Mouse (Mus musculus) intestine, embryonic 16.5 days (tissue): ENCODE measurements at regions not wholly inside any gene's neighbourhood (a gene's known extent, or its start where the extent isn't known, plus 50 kb on each side); places are given as distances from the start of the nearest gene placed in this dataset.
"Not testable (repeated sequence)": the region's sequence is repeated elsewhere in the genome, so short reads cannot be mapped to it uniquely, and the experiment has no call there.

Experiments used
- ATAC-seq: fragments of 200-750 bp; cut with Nextera tagmentation; 2 replicates; pipeline ENCODE4 v1.8.0; 2017; ENCODE audit warnings: moderate TSS enrichment, moderate library complexity
- H3K27ac ChIP-seq: fragments of 300-500 bp; sonication (generic); 2 replicates; pipeline ENCODE4 v1.5.1; 2014; ENCODE audit warnings: mild to moderate bottlenecking, low read length
- H3K27me3 ChIP-seq: fragments of 300-500 bp; sonication (generic); replicated peaks from 2 replicates; pipeline ENCODE4 v1.6.1; 2014; ENCODE audit warnings: low read length, control low read depth, mixed read lengths; ENCODE audit not compliant: control insufficient read depth, insufficient read depth
- H3K36me3 ChIP-seq: fragments of 300-500 bp; sonication (generic); 2 replicates; pipeline ENCODE4 v1.6.1; 2014; ENCODE audit warnings: low read length, control low read depth; ENCODE audit not compliant: control insufficient read depth, insufficient read depth
- H3K4me1 ChIP-seq: fragments of 300-500 bp; sonication (generic); 2 replicates; pipeline ENCODE4 v1.6.1; 2014; ENCODE audit warnings: low read length, control low read depth, mixed read lengths; ENCODE audit not compliant: control insufficient read depth, insufficient read depth
- H3K4me2 ChIP-seq: fragments of 300-500 bp; sonication (generic); 2 replicates; pipeline ENCODE4 v1.6.1; 2014; ENCODE audit warnings: low read depth, low read length, control low read depth
- H3K4me3 ChIP-seq: fragments of 300-500 bp; sonication (generic); 2 replicates; pipeline ENCODE4 v1.5.1; 2014; ENCODE audit warnings: mild to moderate bottlenecking, low read length
- H3K9ac ChIP-seq: fragments of 300-500 bp; sonication (generic); 2 replicates; pipeline ENCODE4 v1.6.1; 2014; ENCODE audit warnings: low read depth, low read length
- H3K9me3 ChIP-seq: fragments of 300-500 bp; sonication (generic); 2 replicates; pipeline ENCODE4 v1.6.1; 2016; ENCODE audit warnings: low read length, control low read depth; ENCODE audit not compliant: control insufficient read depth
- WGBS: fragments of 180-500 bp; shearing (Covaris S2); extraction: QIAGEN DNeasy Blood & Tissue Kit; methylation state at CpG from one replicate; pipeline ENCODE4 v1.1.7; 2014; 5-methylcytosine and 5-hydroxymethylcytosine counted together

DNA sequence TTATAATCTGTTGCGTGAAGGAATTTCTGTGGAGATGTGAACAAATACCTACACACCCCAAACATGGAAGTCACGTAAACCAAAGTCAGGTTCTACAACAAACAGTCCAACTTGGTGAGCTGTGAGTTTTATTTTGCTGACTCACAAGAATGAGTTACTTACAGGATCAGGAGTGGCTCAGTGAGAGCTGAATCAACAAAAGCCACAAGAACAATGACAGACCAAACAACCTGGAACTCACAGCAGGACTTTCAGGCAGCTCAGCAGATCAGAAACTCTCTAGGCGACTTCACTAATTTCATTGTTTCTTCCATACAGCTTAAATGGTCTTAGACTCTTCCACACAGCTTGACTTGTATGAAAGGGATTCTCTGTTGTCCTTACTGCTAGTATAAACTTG is 254.4 kb upstream of the Lrrc4c start:
- H3K4me2 ChIP-seq, result no peak overlapping the region
- no peaks in the 10 kb centered on the region for H3K4me1 ChIP-seq
- 55% methylated on average over 3 of the region's 3 CpGs for WGBS
- H3K4me3 ChIP-seq, result no peak overlapping the region
- ATAC-seq, result no peak
- no peak overlapping the region for H3K9ac ChIP-seq
- H3K36me3 ChIP-seq, result no peaks in the 10 kb centered on the region
- H3K27ac ChIP-seq, result no peak overlapping the region
- H3K9me3 ChIP-seq, result no peaks in the 10 kb centered on the region
- H3K27me3 ChIP-seq, result no peaks in the 10 kb centered on the region

DNA sequence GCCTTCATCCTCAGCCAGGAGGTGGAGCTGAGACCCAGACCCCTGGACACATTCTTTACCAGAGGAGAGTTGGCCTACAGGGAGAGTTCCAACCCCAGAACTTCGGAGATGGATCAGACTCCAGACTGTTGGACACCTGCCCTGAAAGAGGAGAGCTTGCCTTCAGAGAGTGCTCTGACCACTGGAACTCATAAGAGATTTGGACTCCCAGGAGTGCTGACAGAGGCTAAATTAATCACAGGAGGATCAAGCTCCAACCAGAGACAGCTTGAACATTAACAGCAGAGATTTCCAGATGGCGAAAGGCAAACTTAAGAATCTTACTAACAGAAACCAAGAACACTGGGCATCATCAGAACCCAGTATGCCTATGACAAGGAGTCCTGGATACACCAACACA is 209.5 kb upstream of the Lrrc4c start:
- 91% methylated on average over 2 of the region's 2 CpGs for WGBS
- ATAC-seq, result not testable (repeated sequence)

DNA sequence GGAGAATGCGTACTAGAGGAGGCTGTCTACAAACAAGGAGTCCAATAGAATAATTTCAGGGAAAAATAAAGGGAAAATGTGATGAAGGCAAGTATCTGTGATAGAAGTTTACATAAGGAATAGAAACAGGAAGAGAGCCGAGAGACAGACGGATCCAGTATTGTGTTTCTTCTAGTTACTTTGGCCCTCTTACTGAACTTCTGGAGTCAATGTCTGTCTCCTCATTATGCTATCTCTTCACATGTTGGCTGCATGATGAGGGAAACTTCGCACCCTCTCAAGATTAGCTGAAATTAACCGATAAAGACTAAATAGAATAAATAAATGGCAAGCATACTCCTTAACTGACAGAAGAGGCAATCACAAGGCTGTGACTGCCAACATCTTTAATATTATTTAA is 197.9 kb upstream of the Lrrc4c start:
- no peak overlapping the region for H3K9ac ChIP-seq
- H3K36me3 ChIP-seq, result no peaks in the 10 kb centered on the region
- no peak overlapping the region for H3K4me3 ChIP-seq
- H3K27ac ChIP-seq, result no peak overlapping the region
- ATAC-seq, result no peak
- 78% methylated on average over 5 of the region's 5 CpGs for WGBS
- H3K27me3 ChIP-seq, result no peaks in the 10 kb centered on the region
- H3K4me2 ChIP-seq, result no peak overlapping the region
- H3K4me1 ChIP-seq, result no peaks in the 10 kb centered on the region
- no peaks in the 10 kb centered on the region for H3K9me3 ChIP-seq

More for the DNA sequence above, 209.5 kb upstream of the Lrrc4c start:
- H3K9me3 ChIP-seq, H3K9ac ChIP-seq, H3K4me2 ChIP-seq, H3K27ac ChIP-seq, H3K36me3 ChIP-seq, H3K27me3 ChIP-seq, H3K4me3 ChIP-seq, H3K4me1 ChIP-seq: not testable (repeated sequence)

DNA sequence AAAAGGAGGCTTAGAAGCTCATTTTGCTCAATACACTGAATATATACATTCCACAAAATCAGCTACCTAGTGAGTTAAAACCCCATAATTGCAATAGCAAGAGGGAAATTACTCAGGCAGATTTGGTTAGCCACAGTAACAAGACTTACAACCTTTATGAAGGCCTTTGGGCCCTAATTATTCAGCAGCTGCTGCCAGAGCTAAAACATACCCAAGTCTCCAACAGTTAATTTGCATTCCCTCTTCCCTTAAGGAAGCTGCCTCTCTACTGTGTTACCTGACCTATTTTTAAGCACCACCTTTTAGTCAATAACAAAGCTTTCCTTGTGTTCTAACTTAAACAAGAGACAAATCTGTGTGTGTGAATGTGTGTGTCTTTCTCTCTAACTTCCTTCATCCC is 179.4 kb upstream of the Lrrc4c start:
- H3K27me3 ChIP-seq, result no peaks in the 10 kb centered on the region

DNA sequence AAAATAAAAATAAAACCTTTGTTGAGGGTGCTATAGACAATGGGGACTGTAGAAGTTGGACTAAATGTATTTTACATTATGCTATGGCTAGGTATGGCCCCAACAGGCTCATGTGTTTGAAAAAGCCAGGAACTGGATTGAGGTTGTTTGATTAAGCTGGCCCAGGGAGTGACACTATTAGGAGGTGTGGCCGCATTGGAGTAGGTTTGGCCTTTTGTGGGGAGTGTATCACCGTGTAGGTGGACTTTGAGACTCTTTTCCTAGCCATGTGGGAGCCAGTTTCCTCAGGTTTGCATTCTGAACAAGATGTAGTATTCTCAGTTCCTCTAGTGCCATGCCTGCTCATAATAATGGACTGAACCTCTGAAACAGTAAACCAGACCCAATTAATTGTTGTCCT is 162.7 kb upstream of the Lrrc4c start:
- Histone ChIP-seq H3K27me3 (no peaks in the 10 kb centered on the region), H3K4me3 (no peak overlapping the region), H3K9me3 (no peaks in the 10 kb centered on the region), H3K9ac (no peak overlapping the region), H3K36me3 (no peaks in the 10 kb centered on the region), H3K4me1 (no peaks in the 10 kb centered on the region), H3K27ac (no peak overlapping the region), H3K4me2 (no peak overlapping the region)
- ATAC-seq, result peak; percentile 56; the same call in 1 of the 2 replicates
- WGBS, result 69% methylated on average over 2 of the region's 2 CpGs

More for the DNA sequence above, 179.4 kb upstream of the Lrrc4c start:
- H3K9ac ChIP-seq, result no peak overlapping the region
- H3K4me3 ChIP-seq, result no peak overlapping the region
- H3K4me1 ChIP-seq, result no peaks in the 10 kb centered on the region
- H3K36me3 ChIP-seq, result no peaks in the 10 kb centered on the region
- H3K9me3 ChIP-seq, result no peaks in the 10 kb centered on the region
- H3K27ac ChIP-seq, result no peak overlapping the region
- H3K4me2 ChIP-seq, result no peak overlapping the region
- ATAC-seq, result no peak

DNA sequence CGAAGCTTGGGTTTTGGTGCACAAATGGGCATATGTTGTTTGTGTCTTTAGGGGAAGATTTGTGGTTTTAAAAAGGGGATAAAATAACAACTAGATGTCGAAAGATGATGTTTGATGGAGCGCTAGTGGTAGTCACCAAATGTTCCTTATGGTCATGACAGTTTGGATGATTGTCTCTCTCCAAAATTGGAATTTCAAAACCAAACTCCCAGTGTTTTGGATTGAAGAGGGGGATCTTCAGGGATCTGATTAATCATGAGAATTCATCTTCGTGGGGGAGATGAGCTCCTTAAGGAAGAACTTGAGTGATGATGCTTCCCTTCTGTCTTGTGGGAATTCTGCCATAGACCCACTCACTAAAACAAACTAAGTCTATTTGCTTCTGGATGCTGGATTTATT is 151.3 kb upstream of the Lrrc4c start:
- no peaks in the 10 kb centered on the region for H3K4me1 ChIP-seq
- no peak overlapping the region for H3K9ac ChIP-seq
- no peak overlapping the region for H3K4me2 ChIP-seq
- H3K4me3 ChIP-seq, result no peak overlapping the region
- H3K27ac ChIP-seq, result no peak overlapping the region
- WGBS, result 83% methylated on average over 4 of the region's 4 CpGs
- H3K36me3 ChIP-seq, result no peaks in the 10 kb centered on the region
- no peaks in the 10 kb centered on the region for H3K27me3 ChIP-seq
- no peaks in the 10 kb centered on the region for H3K9me3 ChIP-seq
- ATAC-seq, result no peak
